Mouse (Mus musculus): ENCODE data around the gene Gm48551. TPM values are rescaled to one million over a fixed set of nuclear protein-coding genes. Genes with fewer than 3 reads are reported as not detected.

Gm48551 gene
- total RNA-seq, 1 experiment = 1.8 TPM

- TF ChIP-seq MAFK (IDR thresholded peaks at IDR 0.05; ENCODE audit: insufficient read depth, low read depth, low read length) (no peak), ZC3H11A (IDR thresholded peaks at IDR 0.05; ENCODE audit: borderline replicate concordance, low read depth, low read length) (no peak), HCFC1 (IDR thresholded peaks at IDR 0.05; ENCODE audit: borderline replicate concordance, insufficient read depth, low read length) (no peak), ZNF384 (IDR thresholded peaks at IDR 0.05; ENCODE audit: low read depth, low read length) (no peak), CHD2 (IDR thresholded peaks at IDR 0.05; ENCODE audit: low read depth, low read length) (no peak)
- in situ Hi-C loops (cut with MboI; ENCODE audit: low sequenced_read_pairs in 2 of 2, unreplicated experiment in 2 of 2) = no loop called here
- no peak for DNase-seq (ENCODE audit: low read depth, low spot score)
Observed at GRCm38 (mm10) chr10:81427804-81428506, 43.7 kb downstream of the Gm48551 start.

GRCm38 (mm10) chr10:81428507-81428870 lies 44.2 kb downstream of the Gm48551 start:
- H3K9me3 ChIP-seq (ENCODE audit: control insufficient read depth, insufficient read depth, low read depth, low read length) = no peaks in the 10 kb centered on the region
- peaks cover 7 to 35% of the 10 kb centered on the region in 2 experiments; a peak in 3 of 4 replicates for H3K4me1 ChIP-seq (ENCODE audit: control insufficient read depth in 2 of 2, insufficient read depth in 2 of 2, low read length in 2 of 2, poor library complexity in 1 of 2)
- H3K36me3 ChIP-seq (ENCODE audit: control insufficient read depth, insufficient read depth, low read length, poor library complexity, severe bottlenecking) = no peaks in the 10 kb centered on the region
- no peak overlapping the region for H3K27ac ChIP-seq (ENCODE audit: insufficient read depth, low read depth, low read length, poor library complexity, severe bottlenecking)
- no peak for TF ChIP-seq ZNF384 (IDR thresholded peaks at IDR 0.05; ENCODE audit: low read depth, low read length)
- TF ChIP-seq CHD2 (IDR thresholded peaks at IDR 0.05; ENCODE audit: low read depth, low read length) = no peak
- TF ChIP-seq MAFK (IDR thresholded peaks at IDR 0.05; ENCODE audit: insufficient read depth, low read depth, low read length) = no peak
- TF ChIP-seq HCFC1 (IDR thresholded peaks at IDR 0.05; ENCODE audit: borderline replicate concordance, insufficient read depth, low read length) = no peak
- no peak for TF ChIP-seq ZC3H11A (IDR thresholded peaks at IDR 0.05; ENCODE audit: borderline replicate concordance, low read depth, low read length)
- no peak overlapping the region for H3K4me3 ChIP-seq (ENCODE audit: insufficient read depth in 1 of 2, low read depth in 1 of 2, low read length in 2 of 2, poor library complexity in 1 of 2, severe bottlenecking in 1 of 2)
- in situ Hi-C loops (cut with MboI; ENCODE audit: low sequenced_read_pairs in 2 of 2, unreplicated experiment in 2 of 2) = no loop called here
- H3K9ac ChIP-seq (ENCODE audit: insufficient read depth, low read depth, low read length, poor library complexity, severe bottlenecking) = no peak overlapping the region
- no peak for DNase-seq (ENCODE audit: low read depth, low spot score)

More at GRCm38 (mm10) chr10:81427804-81428506, 43.7 kb downstream of the Gm48551 start:
- Histone ChIP-seq H3K27ac (ENCODE audit: insufficient read depth, low read depth, low read length, poor library complexity, severe bottlenecking) (no peak overlapping the region), H3K4me1 (ENCODE audit: control insufficient read depth in 2 of 2, insufficient read depth in 2 of 2, low read length in 2 of 2, poor library complexity in 1 of 2) (peaks cover 4 to 33% of the 10 kb centered on the region in 2 experiments; a peak in 3 of 4 replicates), H3K36me3 (ENCODE audit: control insufficient read depth, insufficient read depth, low read length, poor library complexity, severe bottlenecking) (no peaks in the 10 kb centered on the region), H3K9me3 (ENCODE audit: control insufficient read depth, insufficient read depth, low read depth, low read length) (no peaks in the 10 kb centered on the region), H3K9ac (ENCODE audit: insufficient read depth, low read depth, low read length, poor library complexity, severe bottlenecking) (no peak overlapping the region), H3K4me3 (ENCODE audit: insufficient read depth in 1 of 2, low read depth in 1 of 2, low read length in 2 of 2, poor library complexity in 1 of 2, severe bottlenecking in 1 of 2) (no peak overlapping the region)

GRCm38 (mm10) chr10:81429092-81429491 lies 44.8 kb downstream of the Gm48551 start:
- H3K27ac ChIP-seq (ENCODE audit: insufficient read depth, low read depth, low read length, poor library complexity, severe bottlenecking) = no peak overlapping the region
- in situ Hi-C loops (cut with MboI; ENCODE audit: low sequenced_read_pairs in 2 of 2, unreplicated experiment in 2 of 2) = no loop called here
- no peak for DNase-seq (ENCODE audit: low read depth, low spot score)
- peaks cover 7 to 32% of the 10 kb centered on the region in 2 experiments; a peak in 3 of 4 replicates for H3K4me1 ChIP-seq (ENCODE audit: control insufficient read depth in 2 of 2, insufficient read depth in 2 of 2, low read length in 2 of 2, poor library complexity in 1 of 2)
- H3K36me3 ChIP-seq (ENCODE audit: control insufficient read depth, insufficient read depth, low read length, poor library complexity, severe bottlenecking) = no peaks in the 10 kb centered on the region
- peak overlapping the region in 1 of 2 experiments; percentile 89; a peak in 1 of 4 replicates for H3K4me3 ChIP-seq (ENCODE audit: insufficient read depth in 1 of 2, low read depth in 1 of 2, low read length in 2 of 2, poor library complexity in 1 of 2, severe bottlenecking in 1 of 2)
- H3K9me3 ChIP-seq (ENCODE audit: control insufficient read depth, insufficient read depth, low read depth, low read length) = no peaks in the 10 kb centered on the region
- H3K9ac ChIP-seq (ENCODE audit: insufficient read depth, low read depth, low read length, poor library complexity, severe bottlenecking) = no peak overlapping the region
- no peak for TF ChIP-seq MAFK (IDR thresholded peaks at IDR 0.05; ENCODE audit: insufficient read depth, low read depth, low read length)
- no peak for TF ChIP-seq ZNF384 (IDR thresholded peaks at IDR 0.05; ENCODE audit: low read depth, low read length)
- no peak for TF ChIP-seq HCFC1 (IDR thresholded peaks at IDR 0.05; ENCODE audit: borderline replicate concordance, insufficient read depth, low read length)
- no peak for TF ChIP-seq CHD2 (IDR thresholded peaks at IDR 0.05; ENCODE audit: low read depth, low read length)
- TF ChIP-seq ZC3H11A (IDR thresholded peaks at IDR 0.05; ENCODE audit: borderline replicate concordance, low read depth, low read length) = no peak

- H3K36me3 ChIP-seq (ENCODE audit: control insufficient read depth, insufficient read depth, low read length, poor library complexity, severe bottlenecking) = no peaks in the 10 kb centered on the region
- in situ Hi-C loops (cut with MboI; ENCODE audit: low sequenced_read_pairs in 2 of 2, unreplicated experiment in 2 of 2) = no loop called here
- TF ChIP-seq ZC3H11A (IDR thresholded peaks at IDR 0.05; ENCODE audit: borderline replicate concordance, low read depth, low read length) = no peak
- no peak for TF ChIP-seq MAFK (IDR thresholded peaks at IDR 0.05; ENCODE audit: insufficient read depth, low read depth, low read length)
- TF ChIP-seq HCFC1 (IDR thresholded peaks at IDR 0.05; ENCODE audit: borderline replicate concordance, insufficient read depth, low read length) = no peak
- TF ChIP-seq ZNF384 (IDR thresholded peaks at IDR 0.05; ENCODE audit: low read depth, low read length) = no peak
- TF ChIP-seq CHD2 (IDR thresholded peaks at IDR 0.05; ENCODE audit: low read depth, low read length) = no peak
- no peaks in the 10 kb centered on the region for H3K9me3 ChIP-seq (ENCODE audit: control insufficient read depth, insufficient read depth, low read depth, low read length)
- H3K27ac ChIP-seq (ENCODE audit: insufficient read depth, low read depth, low read length, poor library complexity, severe bottlenecking) = no peak overlapping the region
- H3K9ac ChIP-seq (ENCODE audit: insufficient read depth, low read depth, low read length, poor library complexity, severe bottlenecking) = peak overlapping the region; percentile 44; the same call in 1 of the 2 replicates
- peak overlapping the region; percentile 84 to 89 for H3K4me3 ChIP-seq (ENCODE audit: insufficient read depth in 1 of 2, low read depth in 1 of 2, low read length in 2 of 2, poor library complexity in 1 of 2, severe bottlenecking in 1 of 2)
- peaks cover 7 to 30% of the 10 kb centered on the region in 2 experiments; a peak in 3 of 4 replicates for H3K4me1 ChIP-seq (ENCODE audit: control insufficient read depth in 2 of 2, insufficient read depth in 2 of 2, low read length in 2 of 2, poor library complexity in 1 of 2)
- DNase-seq (ENCODE audit: low read depth, low spot score) = peak; percentile 94
Observed at GRCm38 (mm10) chr10:81429605-81430061, 45.4 kb downstream of the Gm48551 start.
